Mouse (Mus musculus): ENCODE results near the gene Slc16a12.
"Not testable (repeated sequence)": the region's sequence is repeated elsewhere in the genome, so short reads cannot be mapped to it uniquely, and the experiment has no call there.

Gene Slc16a12

GRCm38 (mm10) chr19:34662740-34663139, 84.3 kb downstream of the Slc16a12 start:
- no peak for DNase-seq

- DNase-seq: peak; percentile 39
Observed at GRCm38 (mm10) chr19:34662067-34662507, 85.0 kb downstream of the Slc16a12 start.

DNA sequence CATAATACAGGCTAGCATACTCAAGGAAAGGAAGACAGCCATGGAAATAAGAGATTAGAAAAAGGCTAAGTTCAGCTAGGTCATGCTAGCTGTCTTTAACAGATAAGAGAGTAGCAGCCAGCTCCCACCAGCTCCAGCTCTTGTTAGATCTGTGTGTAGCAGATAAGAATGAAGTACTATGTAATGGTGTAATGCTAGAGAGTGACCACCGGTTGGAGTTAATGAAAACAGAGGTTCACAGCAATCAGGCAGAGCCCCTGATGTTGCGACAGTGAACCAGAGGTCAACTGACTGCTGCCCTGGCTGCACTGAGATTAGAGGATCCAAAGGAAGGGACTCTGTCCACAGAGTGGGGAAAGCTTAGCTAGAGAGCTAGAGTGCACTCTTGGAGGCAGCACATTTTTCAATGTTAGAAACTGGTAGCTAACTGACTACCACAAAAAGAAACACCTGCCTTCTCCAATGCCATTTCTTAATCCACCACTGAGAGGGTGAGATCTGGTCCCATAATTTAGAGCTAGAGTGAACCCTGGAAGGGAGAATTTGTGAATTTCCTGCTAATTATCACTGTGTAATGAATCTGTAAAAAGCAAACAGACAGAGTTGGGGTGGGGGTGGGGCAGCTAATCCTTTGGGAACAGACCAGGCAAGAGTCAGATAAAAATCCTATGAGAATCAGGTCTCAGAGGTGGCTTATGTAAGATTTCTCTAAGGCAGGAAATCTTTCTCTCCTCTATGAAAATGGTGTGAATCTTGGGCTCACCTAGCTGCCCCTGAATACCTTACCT, 90.4 kb downstream of the Slc16a12 start:
- no peak for DNase-seq

DNA sequence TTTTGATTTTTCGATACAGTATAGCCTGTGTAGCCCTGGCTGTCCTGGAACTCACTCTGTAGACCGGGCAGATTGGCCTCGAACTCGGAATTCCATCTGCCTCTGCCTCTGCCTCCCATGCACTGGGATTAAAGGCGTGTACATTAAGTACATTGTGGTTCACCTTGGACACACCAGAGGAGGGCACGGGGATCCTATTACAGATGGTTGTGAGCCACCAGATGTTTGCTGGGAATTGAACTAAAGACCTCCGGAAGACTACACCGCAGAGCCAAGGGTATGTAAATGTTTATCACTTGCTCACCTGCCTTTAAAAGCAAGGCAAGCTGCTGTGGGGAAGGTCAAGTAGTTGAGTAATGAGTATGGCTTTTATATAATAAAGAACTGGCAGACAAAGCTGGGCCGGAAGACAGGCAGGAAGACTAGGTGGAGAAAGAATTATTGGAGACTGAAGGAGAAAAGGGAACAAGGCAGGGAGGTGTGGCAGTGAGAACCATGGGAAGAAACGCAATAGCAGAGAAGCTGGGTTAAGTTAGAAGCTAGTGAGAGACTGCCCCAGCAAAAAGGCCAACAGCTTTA, 91.8 kb downstream of the Slc16a12 start:
- DNase-seq: no peak

DNA sequence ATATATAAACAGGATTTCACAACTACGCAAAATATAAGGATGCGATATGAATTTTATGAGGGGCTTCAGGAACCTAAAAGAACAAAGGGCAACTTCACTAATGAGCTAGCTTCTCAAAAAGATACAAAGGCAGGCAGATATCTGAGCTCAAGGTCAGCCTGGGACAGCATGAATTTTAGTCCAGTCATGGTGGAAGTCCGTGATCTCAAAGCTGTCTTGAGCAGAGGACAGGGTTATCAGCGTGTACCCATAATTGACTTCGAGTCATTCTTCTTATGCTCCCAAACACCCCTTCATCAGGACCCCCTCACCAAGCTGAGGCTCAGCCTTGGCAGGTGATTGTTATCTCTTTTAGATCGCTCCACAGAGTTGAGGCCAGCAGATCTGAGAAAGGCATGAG, 96.1 kb downstream of the Slc16a12 start:
- no peak for DNase-seq

- DNase-seq: no peak
Observed at GRCm38 (mm10) chr19:34650276-34650675, 96.8 kb downstream of the Slc16a12 start.

GRCm38 (mm10) chr19:34647630-34648029, 99.5 kb downstream of the Slc16a12 start:
- not testable (repeated sequence) for DNase-seq

- DNase-seq: no peak
Observed at GRCm38 (mm10) chr19:34642616-34643015, 104.5 kb downstream of the Slc16a12 start.

GRCm38 (mm10) chr19:34640623-34641022, 106.5 kb downstream of the Slc16a12 start, which contains the start of the genes Ifit1bl2 and Ifit1:
Ifit1bl2 (minus strand) TSS chr19:34640743.
Ifit1 (plus strand) TSS chr19:34640871.
- peak; percentile 30 for DNase-seq

DNA sequence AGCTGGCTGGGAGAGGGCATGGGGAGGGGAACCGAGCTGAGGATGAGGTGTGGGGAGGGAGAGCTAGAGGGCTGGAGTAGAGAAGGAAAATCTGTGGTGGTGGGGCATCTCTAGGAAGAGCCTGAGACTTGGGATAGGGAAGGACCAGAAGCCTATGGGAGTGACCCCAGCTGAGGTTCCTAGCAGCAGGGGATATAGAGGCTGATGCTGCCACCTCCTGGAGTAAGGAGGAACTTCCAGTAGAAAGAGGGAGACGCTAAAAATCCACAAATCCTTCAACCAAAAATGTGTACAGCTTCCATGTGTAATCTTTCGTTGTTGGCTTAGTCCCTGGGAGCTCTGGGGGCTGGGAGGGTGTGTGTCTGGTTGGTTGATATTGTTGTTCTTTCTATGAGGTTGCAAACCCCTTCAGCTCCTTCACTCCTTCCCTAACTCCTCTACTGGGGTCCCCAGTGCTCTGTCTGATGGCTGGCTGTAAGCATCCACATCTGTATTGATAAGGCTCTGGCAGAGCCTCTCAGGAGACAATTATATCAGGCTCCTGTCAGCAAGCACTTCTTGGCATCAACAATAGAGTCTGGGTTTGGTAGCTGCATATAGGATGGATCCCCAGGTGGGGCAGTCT, 110.0 kb downstream of the Slc16a12 start:
- peak; percentile 57 for DNase-seq

DNA sequence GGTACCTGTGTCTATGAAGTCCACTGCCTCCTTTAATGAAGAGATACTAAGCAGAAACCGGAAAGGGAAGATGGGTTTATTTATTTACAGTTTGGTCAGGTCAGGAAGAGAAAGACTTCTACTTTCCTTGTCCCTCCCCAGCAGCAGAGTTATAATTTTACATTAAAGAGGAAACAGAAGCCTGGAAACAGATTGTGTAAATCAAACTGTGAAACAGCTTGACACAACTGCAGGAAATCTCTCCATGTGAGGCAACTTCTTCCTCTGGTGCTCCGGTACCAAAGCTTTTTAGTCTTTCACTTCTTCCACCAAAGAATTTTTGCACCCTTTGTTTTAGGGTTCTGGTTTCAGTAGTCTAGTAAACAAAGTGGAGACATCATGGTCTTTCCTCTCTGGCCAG, 113.6 kb downstream of the Slc16a12 start:
- no peak for DNase-seq

DNA sequence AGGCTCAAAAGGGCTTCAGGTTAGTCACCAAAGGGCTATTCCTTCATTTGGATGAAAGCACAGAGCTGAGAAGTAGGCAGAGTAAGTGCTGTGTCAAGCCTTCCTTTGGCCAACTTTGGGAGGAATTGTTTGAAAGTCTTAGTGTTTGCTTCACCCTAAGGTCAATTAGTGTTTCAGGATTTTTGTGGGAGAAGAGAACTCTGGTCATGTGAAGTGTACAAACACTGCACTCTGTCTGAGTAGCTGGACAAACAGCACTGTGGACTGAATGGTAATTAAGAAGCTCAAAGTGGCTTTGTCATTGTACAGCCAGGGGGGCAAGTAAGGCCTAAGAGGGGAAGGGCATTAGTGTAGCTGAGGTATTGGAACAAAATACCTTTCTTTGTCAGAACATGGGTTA, 115.6 kb downstream of the Slc16a12 start:
- DNase-seq: no peak

GRCm38 (mm10) chr19:34627496-34627895, 119.6 kb downstream of the Slc16a12 start:
- no peak for DNase-seq

DNA sequence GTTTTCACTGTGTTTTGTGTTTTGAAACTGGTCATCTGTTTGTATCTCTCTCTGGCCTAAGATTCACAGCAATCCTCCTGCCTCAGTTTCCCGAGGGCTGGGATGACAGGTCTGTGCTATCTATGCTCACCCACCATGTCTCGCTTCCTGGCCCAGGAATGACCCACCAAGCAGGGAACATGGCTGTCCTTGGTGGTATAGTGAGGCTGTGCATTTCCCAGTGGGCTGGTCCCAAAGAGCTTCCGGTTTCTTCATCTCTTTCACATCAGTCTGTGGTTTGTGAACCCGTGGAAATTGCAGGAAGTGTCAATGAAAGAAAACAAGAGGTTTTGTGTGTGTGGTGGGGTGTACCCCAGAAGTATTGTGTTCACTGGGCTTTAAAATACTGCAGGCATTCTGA, 122.4 kb downstream of the Slc16a12 start:
- DNase-seq: no peak

- DNase-seq: no peak
Observed at GRCm38 (mm10) chr19:34623781-34624180, 123.3 kb downstream of the Slc16a12 start.

- DNase-seq: no peak
Observed at GRCm38 (mm10) chr19:34620871-34621270, 126.2 kb downstream of the Slc16a12 start.
